In the genomic region with DNA sequence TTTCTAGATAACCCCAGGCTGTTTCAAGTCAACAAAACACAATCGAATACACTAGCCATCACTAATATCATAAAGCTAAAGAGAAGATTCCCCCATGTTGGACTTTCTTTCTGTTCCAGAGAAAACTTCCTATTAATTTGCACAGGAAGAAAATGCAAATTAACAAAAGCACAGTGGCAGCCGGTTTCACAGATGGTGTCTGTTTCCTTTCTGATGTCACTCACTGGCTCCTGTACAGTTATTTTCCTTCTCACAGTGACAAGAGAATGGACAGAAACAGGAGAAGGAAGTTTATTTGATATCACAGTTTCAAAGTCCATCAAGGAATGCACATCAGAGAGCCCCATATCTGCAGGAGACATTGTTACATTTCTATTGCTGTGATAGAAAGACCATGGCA, we compare ENCODE assay signal across 19 mouse cellular contexts.
DNase-seq lines count a peak whose midpoint lies in the region; TF ChIP-seq lines count a peak whose summit lies in the region.
"Had no signal": no experiment of that assay in that cellular context is flagged by ENCODE, and none has a peak within 500 bp of the region (broad histone marks: within the 10 kb centered on the region; RNA-seq: fewer than 3 reads in every experiment).

No protein-coding gene starts in this region.

- peak; percentile 3 to 10 for DNase-seq in cerebellum, adult 18-20 months
- DNase-seq in cerebellum, adult 8-10 months: no peak
- peak; percentile 36 for DNase-seq in layer of hippocampus, adult 11-12 months (ENCODE audit: low spot score)
- DNase-seq in layer of hippocampus, postnatal 10 days (ENCODE audit: low spot score in 2 of 2): no peak
- peak; percentile 35 to 58 for DNase-seq in layer of hippocampus, adult 8-10 months (ENCODE audit: low spot score in 2 of 2)
- DNase-seq in thymus, adult 18-20 months: no peak
- DNase-seq in thymus, adult 2 months: no peak
- DNase-seq: adrenal gland, adult 8-10 months; gastrocnemius, adult 2 months; heart, postnatal 36 days; kidney, adult 11 months; kidney, postnatal 10 days; liver, postnatal 0 days; thymus, postnatal 36 days had no signal

- H3K4me1 ChIP-seq in thymus, adult 2 months (replicated peaks; ENCODE audit: control insufficient read depth, insufficient read depth, low read length): no peaks in the 10 kb centered on the region
- H3K4me1 ChIP-seq: embryonic facial prominence, embryonic 12.5 days; heart, embryonic 15.5 days; hindbrain, embryonic 13.5 days; limb, embryonic 12.5 days; neural tube, embryonic 15.5 days had no signal

- 84% methylated on average over 2 of the region's 2 CpGs for WGBS in thymus, adult 2 months

- no peak overlapping the region for H3K27ac ChIP-seq in thymus, adult 2 months (ENCODE audit: control insufficient read depth, insufficient read depth, low read length)
- H3K27ac ChIP-seq: embryonic facial prominence, embryonic 12.5 days; gastrocnemius, adult 2 months; heart, embryonic 15.5 days; hindbrain, embryonic 13.5 days; limb, embryonic 12.5 days; neural tube, embryonic 15.5 days had no signal

- H3K27me3 ChIP-seq in thymus, adult 2 months (ENCODE audit: control insufficient read depth, insufficient read depth, low read length): no peaks in the 10 kb centered on the region
- H3K27me3 ChIP-seq: embryonic facial prominence, embryonic 12.5 days; heart, embryonic 15.5 days; hindbrain, embryonic 13.5 days; limb, embryonic 12.5 days; neural tube, embryonic 15.5 days had no signal

- TF ChIP-seq CTCF in thymus, adult 2 months (IDR thresholded peaks at IDR 0.05; ENCODE audit: borderline replicate concordance, control insufficient read depth, extremely low read depth, insufficient read depth, low read length, poor library complexity): no peak

- no peak overlapping the region for H3K4me3 ChIP-seq in thymus, adult 2 months (ENCODE audit: control insufficient read depth, insufficient read depth, low read length)
- H3K4me3 ChIP-seq: embryonic facial prominence, embryonic 12.5 days; gastrocnemius, adult 2 months; heart, embryonic 15.5 days; hindbrain, embryonic 13.5 days; limb, embryonic 12.5 days; neural tube, embryonic 15.5 days had no signal

- H3K36me3 ChIP-seq in thymus, adult 2 months (ENCODE audit: control insufficient read depth, insufficient read depth, low read length): no peaks in the 10 kb centered on the region
- H3K36me3 ChIP-seq: embryonic facial prominence, embryonic 12.5 days; heart, embryonic 15.5 days; hindbrain, embryonic 13.5 days; limb, embryonic 12.5 days; neural tube, embryonic 15.5 days had no signal

- TF ChIP-seq POLR2A in thymus, adult 2 months (IDR thresholded peaks at IDR 0.05; ENCODE audit: control insufficient read depth, extremely low read depth, insufficient read depth, low read length, poor library complexity): no peak

Comparison
In these comparisons a context has a peak if more than half of its experiments do, and no peak if none do; other contexts are left out.
1. DNase-seq: peak in cerebellum, adult 18-20 months (2 of 2), layer of hippocampus, adult 11-12 months (single experiment) and layer of hippocampus, adult 8-10 months (2 of 2); none in cerebellum, adult 8-10 months (single experiment), layer of hippocampus, postnatal 10 days (0 of 2), thymus, adult 18-20 months (0 of 2) and thymus, adult 2 months (single experiment).